Mouse (Mus musculus) colon, adult 2 months (tissue): ENCODE data around the gene Pip5k1c. TPM values are rescaled to one million over a fixed set of nuclear protein-coding genes. Genes with fewer than 3 reads are reported as not detected.

Source experiments
- polyA plus RNA-seq: library from polyadenylated mRNA; depleted of rRNA; stranded (reverse); fragments of >200 nt; gene quantifications from 2 replicates; pipeline ENCODE4 v1.2.3, GENCODE M21; 2012; rRNA removed

Pip5k1c gene
- 65.4 and 73.0 TPM in 2 replicates for polyA plus RNA-seq

DNA sequence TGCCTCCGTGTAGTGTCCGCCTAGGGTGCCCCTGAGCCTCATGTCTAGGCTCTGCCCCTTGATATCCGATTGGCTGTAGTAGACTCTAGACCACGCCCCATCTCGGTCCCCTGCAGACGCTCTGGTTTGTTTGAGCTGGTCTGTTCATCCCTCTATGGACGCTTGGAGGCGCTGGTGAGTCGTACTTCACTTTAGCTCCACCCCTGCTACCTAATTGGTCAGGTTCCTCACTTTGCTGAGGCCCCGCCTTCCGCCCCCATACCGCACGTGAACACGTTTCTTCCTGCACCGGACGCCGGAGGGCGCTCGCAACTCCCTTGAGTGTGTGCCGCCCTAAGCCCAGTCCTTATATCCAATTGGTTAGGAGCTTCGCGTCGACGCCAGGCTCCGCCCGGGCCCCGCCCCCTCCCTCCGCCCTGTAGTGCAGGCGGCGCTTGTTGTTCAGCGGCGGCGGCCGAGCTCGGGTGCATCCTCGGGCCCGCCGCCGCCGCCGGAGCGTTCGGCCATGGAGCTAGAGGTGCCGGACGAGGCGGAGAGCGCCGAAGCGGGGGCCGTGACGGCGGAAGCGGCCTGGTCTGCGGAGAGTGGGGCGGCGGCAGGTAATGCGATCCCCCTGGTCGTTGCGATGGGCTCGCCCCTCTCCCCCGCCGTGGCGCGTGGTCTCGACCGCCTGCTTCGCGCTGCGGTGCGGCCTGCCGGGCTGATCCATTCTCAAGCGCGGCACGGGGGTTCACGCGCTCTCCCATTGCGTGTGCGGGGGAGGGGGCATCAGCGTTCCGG is at the start of gene Pip5k1c:
Gene Pip5k1c (plus strand): TSS at position 410 of the 780 bp plus-strand sequence.

DNA sequence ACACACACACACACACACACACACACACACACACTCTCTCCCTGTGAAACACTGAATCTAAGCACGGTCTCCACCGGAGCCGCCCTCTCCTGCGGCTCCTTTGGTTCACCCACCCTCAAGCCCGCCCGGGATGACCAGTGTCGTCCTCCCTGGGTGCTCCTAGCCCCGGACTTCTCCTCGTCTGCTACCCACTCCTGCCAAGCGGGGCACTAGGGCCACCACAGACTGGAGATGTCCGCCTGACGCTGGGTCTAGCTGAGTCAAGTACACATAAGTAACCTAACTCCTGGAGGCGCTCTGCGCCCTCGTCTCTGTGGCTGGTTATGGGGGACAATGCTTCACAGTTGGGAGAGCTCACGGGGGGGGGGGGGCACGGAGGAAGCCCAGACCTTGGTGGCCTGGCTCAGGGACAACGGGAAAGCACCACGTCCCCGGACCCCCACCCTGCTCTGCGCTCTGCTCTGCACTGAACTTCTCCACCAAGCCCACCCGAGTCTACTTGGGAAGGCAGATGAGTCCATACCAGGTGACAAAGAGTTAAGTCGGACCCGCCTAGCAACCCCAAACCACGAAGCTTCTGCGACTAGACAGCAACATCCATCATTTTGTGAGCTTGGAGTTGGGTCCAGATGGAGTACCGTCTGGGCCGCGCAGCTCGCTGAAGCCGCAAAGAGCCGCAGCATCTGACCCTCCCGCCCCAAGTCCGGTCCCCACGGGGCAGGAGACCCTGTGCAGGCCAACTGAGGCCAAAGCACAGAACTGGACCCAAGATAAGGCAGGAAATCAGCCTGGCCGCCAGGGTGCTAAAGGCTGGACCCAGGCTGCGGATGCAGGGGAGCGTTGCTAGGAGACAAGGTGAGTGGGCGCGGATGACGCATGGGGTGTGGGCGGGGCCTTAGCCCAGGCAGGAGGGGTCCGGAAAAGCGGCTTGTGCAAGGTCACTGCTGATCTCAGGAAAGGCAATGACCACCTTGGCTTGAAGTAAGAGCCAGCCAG is 40.0 kb upstream of the Pip5k1c start, which contains the start of gene Matk:
Gene Matk (plus strand): TSS at position 512 of the 996 bp plus-strand sequence.

DNA sequence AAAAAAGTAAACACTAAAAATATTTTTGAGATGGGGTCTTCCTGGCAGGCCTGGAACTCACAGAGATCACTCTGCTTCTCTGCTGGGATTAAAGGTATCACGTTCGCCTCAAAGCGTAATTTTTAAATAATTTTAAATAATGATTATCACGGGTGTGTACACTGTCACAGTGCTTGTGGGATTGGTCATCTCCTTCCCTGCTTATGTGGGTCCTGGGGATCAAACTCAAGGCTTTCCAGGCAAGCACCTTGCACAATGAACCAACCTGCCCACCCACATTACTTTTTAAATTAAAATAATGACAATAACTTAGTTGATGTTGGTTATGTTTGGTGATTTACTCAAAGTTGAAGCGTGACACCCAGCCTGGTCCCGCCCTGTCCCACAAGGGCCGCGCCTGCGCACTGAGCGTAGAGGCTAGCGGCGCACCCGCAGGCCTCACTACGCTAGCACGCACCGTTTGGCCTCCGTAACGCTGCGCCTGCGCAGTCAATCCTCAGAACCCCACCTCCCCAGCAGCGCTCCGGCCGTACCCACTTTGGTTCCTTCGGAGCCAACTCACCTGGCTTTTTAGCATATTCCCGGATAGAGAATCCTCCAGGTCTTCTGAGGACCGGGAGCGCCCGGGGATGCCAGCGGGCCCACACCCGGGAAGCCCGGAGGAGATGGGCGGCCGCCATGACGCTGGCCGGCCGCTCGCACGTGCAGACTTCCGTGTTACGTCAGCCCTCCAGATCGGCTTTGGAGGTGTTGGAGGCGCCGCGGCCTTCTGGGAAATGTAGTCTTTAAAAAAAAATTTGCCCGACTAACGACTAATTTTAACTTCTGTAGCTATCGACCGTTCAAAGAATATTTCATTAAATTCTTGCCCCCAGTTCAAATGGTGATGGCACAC is 26.3 kb upstream of the Pip5k1c start, which contains the start of the genes Mrpl54 and Apba3:
Gene Mrpl54 (minus strand): TSS at position 724 of the 895 bp plus-strand sequence.
Gene Apba3 (plus strand): TSS at position 750 of the 895 bp plus-strand sequence.

DNA sequence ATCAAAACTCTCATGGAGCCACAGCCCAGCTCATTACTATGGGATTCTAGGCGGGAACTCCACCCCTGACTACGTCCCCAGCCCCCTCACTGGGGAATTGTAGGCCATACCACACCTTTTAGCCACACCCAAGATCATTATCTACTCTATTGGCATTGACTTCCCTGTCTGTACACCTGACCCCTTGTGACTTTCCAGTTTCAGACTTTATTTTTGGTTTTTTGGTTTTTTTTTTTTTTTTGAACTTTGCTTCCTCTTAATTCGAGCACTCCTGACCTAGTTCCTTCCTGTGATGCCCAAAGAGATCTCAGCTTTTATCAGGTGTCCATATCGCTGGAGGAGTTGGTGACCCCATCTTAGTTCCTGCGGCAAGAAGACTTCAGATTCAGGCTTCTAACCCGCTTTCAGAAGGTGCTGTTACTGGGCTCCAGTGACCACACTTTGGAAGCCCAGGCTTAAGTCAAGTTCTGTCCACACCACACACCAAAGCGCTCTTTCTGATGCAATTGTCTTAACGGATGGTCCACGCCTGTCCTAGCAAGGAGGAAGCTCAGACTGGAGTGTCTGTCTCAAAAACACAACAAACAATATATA is 1.2 kb upstream of the Pip5k1c start, which contains the start of gene Tjp3:
Gene Tjp3 (minus strand): TSS at position 71 of the 594 bp plus-strand sequence.

DNA sequence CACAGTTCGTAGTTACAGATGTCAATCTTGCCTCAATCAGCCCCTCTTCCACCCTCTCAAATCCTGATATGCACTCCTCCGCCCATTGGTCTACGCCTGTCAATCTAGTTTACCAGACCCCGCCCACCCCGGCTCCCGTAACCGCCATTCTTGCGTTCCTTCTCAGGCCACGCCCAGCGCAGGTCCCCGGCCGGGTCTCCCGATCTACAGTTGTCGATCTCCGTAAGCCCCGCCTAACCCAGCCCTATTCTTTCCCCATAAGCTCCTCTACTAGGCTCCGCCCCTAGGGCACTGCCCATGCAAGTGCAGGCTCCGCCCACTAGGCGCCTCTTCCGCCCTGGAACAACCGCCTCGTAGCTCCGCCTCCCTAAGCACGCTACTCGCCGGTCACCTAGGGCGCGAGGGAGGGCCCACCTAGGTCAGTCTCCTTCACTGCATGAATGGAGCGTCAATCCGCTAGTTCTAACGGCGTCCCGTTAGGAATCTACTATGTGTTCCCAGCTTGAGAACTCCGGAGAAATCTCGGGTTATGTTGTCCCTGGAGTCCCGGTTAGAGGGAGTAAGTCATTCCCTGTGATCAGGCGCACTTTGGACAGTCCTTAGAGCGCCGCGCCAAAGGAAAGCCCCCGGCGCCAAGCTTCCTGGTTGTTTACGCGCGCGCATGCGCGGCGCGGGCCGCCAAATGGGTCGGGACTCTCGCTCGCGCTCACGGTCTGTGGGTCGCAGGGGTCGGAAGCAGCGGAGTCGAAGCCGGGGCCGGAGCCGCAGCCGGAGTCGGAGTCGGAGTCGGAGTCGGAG is 28.0 kb downstream of the Pip5k1c start, which contains the start of gene Cactin:
Gene Cactin (plus strand): TSS at position 554 of the 798 bp plus-strand sequence.

DNA sequence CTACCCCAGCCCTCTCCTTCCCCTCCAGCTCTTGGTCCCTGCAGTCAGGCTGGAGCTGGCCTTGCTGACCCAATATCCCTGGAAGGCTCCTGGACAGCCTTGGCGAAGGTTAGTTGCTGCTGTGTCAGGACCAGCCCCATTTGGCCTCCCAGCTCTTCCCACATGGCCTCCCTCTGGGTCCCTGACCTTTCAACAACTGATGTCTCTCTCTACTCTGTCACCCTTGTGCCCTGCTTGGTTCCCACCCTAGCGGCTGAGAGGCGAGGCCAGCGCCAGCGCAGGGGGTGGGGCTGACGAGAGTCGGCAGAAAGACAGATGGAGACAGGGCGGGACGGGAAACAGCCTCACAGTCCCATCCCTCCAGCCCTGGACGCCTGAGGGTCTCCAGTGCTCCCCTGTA is 35.6 kb downstream of the Pip5k1c start, which contains the start of gene Tbxa2r:
Gene Tbxa2r (plus strand): TSS at position 346 of the 400 bp plus-strand sequence.

DNA sequence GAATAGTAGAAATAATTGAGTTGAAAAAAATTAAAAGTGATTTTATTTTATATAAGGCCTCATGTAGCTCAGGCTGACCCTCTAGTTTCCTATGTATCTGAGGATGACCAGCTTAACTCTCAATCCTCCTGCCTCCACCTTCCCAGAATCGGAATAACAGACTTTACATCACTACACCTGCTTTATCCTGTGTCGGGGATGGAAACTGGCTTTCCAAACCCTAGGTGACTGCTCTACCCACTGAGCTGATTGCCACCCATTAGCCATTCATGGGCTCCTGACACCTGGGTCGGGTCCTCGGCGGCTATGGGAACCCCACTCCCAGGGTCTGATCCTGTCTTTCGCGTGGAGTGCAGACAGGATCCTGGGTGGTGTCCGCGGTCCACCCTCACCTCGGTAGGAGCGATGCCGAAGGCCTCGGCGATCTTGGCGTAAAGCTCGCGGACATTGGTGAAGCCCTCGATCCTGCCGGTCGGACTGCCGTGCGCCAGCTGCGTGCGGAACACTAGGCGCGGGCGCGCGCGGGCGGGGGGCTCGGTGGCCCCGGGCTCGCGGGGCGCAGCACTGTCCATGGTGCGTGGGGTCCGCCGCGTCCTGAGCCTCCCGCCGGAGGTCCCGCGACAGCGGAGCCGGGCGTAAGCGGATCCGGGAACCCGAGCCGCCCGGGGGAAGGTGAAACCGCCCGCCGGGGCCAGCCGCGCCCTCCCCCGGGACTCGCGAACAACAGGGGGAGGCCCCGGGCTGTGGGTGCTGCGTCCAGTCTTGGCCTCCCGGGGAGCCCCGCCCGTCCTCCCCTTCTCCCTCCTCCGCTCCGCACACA is 50.1 kb downstream of the Pip5k1c start, which contains the start of gene Gipc3:
Gene Gipc3 (minus strand): TSS at position 581 of the 820 bp plus-strand sequence.

DNA sequence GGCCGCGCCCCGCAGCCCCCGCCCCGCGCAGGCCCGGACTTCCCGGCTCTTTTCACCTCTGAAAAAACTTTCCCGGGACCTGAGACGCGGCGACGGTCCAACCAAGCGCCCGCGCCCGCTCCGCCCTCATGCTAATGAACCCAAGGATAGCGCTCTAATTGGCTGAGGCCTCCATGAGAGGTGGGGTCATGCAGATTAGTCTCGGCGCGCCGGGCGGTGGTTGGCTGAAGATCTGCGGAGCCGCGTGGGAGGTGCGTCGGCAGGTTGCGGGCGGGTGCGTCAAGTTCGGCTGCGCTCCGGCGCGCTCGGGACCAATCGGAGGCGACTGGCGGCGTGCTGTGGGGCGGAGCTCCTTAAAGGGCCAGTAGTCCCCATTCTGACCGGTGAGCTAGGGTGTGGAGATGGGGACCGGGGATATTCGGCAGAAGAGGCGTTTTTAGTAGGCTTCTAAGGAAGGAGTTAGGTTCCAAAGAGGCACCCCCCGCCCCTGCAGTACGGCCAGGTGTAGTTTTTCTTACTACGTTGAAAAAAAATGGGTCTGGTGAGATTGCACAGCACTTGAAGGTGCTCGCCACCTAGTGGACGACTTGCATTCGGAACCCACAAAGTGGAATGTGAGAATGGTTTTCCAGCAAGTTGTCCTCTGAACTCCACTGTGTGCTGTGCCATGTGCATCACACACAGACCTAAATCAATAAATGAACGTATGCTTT is 57.7 kb downstream of the Pip5k1c start, which contains the start of gene Hmg20b:
Gene Hmg20b (minus strand): TSS at position 130 of the 713 bp plus-strand sequence.

DNA sequence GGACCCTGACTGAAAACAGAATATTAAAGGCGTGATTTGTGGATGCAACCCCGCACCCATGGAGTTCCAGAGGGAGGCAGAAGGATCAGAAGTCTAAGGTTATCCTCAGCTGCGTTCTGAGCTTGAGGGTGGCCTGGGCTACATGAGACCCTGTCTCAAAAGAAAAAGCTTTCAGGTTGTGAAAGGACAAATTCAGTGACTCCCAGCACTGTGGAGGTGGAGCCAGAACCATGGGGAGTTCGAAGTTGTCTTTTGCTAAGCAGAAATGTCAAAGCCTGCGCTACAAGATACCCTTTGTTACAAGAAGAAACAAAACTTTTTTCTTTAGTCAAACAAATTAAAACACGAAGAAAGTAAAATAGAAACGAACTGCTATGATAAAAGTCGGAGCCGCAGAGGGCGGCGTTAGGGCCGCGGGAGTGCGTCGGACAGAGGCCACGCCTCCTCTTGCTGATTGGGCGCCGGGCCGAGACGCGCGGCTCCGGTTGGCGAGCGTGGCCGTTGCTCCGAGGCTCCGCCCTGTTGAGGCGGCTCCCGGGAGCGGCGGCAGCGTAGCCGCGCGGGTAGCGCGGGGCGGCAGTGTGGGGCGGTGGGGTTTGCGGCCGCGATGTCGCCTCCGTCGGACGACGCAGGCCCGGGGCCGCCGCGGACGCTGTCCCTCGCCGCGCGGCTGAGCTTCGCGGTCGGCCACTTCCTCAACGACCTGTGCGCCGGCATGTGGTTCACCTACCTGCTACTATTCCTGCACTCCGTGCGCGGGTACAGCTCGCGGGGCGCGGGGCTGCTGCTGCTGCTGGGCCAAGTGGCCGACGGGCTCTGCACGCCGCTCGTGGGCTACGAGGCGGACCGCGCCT is 64.5 kb downstream of the Pip5k1c start, which contains the start of gene Mfsd12:
Gene Mfsd12 (plus strand): TSS at position 501 of the 854 bp plus-strand sequence.

DNA sequence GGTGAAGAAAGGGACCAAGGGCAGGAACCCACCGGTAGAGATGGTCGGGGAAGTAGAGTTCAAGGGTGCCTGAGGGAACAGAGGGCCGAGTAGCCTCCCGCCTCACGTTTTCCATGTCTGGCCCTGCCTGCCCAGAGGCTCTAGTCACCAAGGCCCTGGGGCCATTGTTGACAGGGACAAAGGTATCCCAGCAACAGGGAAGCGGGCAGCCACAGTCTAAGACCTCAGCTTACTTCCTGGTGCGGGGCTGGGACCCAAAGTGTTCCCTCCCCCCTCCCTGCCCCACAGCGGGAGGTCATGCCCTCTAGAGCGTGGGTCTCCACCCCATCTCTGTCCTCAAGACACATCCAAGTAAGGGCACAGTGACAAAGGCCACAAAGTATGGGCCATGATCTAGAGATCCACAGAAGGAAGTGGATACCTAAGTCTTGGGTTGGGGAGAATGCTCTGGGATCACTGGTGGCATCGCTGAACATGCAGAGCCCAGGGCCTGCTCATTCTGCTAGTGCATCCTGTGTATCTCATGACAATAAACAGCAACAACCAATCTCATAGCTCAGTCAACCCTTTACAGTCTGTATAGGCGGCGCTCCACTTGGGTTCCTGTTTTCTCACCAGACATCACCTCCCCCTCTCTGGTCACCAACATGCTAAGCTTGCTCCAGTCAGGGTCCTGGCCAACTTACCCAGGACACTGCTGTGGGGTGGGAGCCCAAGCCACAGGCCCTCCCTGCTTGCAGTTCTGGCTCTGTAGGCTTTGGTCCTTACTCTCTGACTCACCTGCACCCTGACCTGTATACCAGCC is 73.1 kb downstream of the Pip5k1c start, which contains the start of gene 4930404N11Rik:
Gene 4930404N11Rik (minus strand): TSS at position 145 of the 805 bp plus-strand sequence.

Other genes with a start within 250 kb of the Pip5k1c start
- gene Sgta, start 232.8 kb upstream of the Pip5k1c start, polyA plus RNA-seq: 211 and 238 TPM in 2 replicates
- 58.4 and 62.8 TPM in 2 replicates for gene Thop1, start 222.9 kb upstream of the Pip5k1c start, polyA plus RNA-seq
- gene Creb3l3, start 194.1 kb upstream of the Pip5k1c start, polyA plus RNA-seq: 4.2 and 6.2 TPM in 2 replicates
- 322 and 325 TPM in 2 replicates for gene Map2k2, start 187.0 kb upstream of the Pip5k1c start, polyA plus RNA-seq
- 243 and 284 TPM in 2 replicates for gene Zbtb7a, start 157.7 kb upstream of the Pip5k1c start, polyA plus RNA-seq
- gene Pias4, start 125.0 kb upstream of the Pip5k1c start, polyA plus RNA-seq: 55.8 and 61.5 TPM in 2 replicates
- gene Eef2, start 116.3 kb upstream of the Pip5k1c start, polyA plus RNA-seq: 2,007 and 2,039 TPM in 2 replicates
- 125 and 128 TPM in 2 replicates for gene Dapk3, start 110.0 kb upstream of the Pip5k1c start, polyA plus RNA-seq
- not detected in 2 replicates for gene 4930442H23Rik, start 109.1 kb upstream of the Pip5k1c start, polyA plus RNA-seq
- gene Nmrk2, start 90.9 kb upstream of the Pip5k1c start, polyA plus RNA-seq: not detected in 2 replicates
- 1.1 and 1.4 TPM in 2 replicates for gene Atcay, start 62.1 kb upstream of the Pip5k1c start, polyA plus RNA-seq
- 14.2 and 20.7 TPM in 2 replicates for gene Zfr2, start 59.8 kb upstream of the Pip5k1c start, polyA plus RNA-seq
- gene Matk, start 40.0 kb upstream of the Pip5k1c start, polyA plus RNA-seq: 9.0 and 10.3 TPM in 2 replicates
- 157 and 224 TPM in 2 replicates for gene Mrpl54, start 26.0 kb upstream of the Pip5k1c start, polyA plus RNA-seq
- gene Apba3, start 26.0 kb upstream of the Pip5k1c start, polyA plus RNA-seq: 123 and 126 TPM in 2 replicates
- gene Tjp3, start 1.4 kb upstream of the Pip5k1c start, polyA plus RNA-seq: 261 and 310 TPM in 2 replicates
- 33.3 and 36.3 TPM in 2 replicates for gene Cactin, start 28.1 kb downstream of the Pip5k1c start, polyA plus RNA-seq
- 23.0 and 24.8 TPM in 2 replicates for gene Tbxa2r, start 35.8 kb downstream of the Pip5k1c start, polyA plus RNA-seq
- gene Gipc3, start 50.3 kb downstream of the Pip5k1c start, polyA plus RNA-seq: 3.0 and 3.5 TPM in 2 replicates
- 209 and 214 TPM in 2 replicates for gene Hmg20b, start 57.5 kb downstream of the Pip5k1c start, polyA plus RNA-seq
- 33.7 and 37.4 TPM in 2 replicates for gene Mfsd12, start 64.5 kb downstream of the Pip5k1c start, polyA plus RNA-seq
- gene 4930404N11Rik, start 72.9 kb downstream of the Pip5k1c start, polyA plus RNA-seq: 43.7 and 48.7 TPM in 2 replicates
- 130 and 133 TPM in 2 replicates for gene Fzr1, start 85.6 kb downstream of the Pip5k1c start, polyA plus RNA-seq
- gene Dohh, start 91.5 kb downstream of the Pip5k1c start, polyA plus RNA-seq: 98.1 and 108 TPM in 2 replicates
- gene Gm48551, start 91.5 kb downstream of the Pip5k1c start, polyA plus RNA-seq: 2.9 TPM in 2 replicates
- gene Gm48552, start 96.0 kb downstream of the Pip5k1c start, polyA plus RNA-seq: 4.4 and 5.7 TPM in 2 replicates
- 504 and 602 TPM in 2 replicates for gene Smim24, start 100.1 kb downstream of the Pip5k1c start, polyA plus RNA-seq
- 33.9 and 48.1 TPM in 2 replicates for gene Nfic, start 162.7 kb downstream of the Pip5k1c start, polyA plus RNA-seq
- gene Celf5, start 189.7 kb downstream of the Pip5k1c start, polyA plus RNA-seq: 4.7 and 5.4 TPM in 2 replicates
- 240 and 254 TPM in 2 replicates for gene Ncln, start 203.4 kb downstream of the Pip5k1c start, polyA plus RNA-seq
- 4.5 and 5.7 TPM in 2 replicates for gene S1pr4, start 207.2 kb downstream of the Pip5k1c start, polyA plus RNA-seq
- gene Gna15, start 231.3 kb downstream of the Pip5k1c start, polyA plus RNA-seq: 3.0 and 3.1 TPM in 2 replicates